Mouse (Mus musculus): ENCODE data around the gene Scd2. TPM values are rescaled to one million over a fixed set of nuclear protein-coding genes. Genes with fewer than 3 reads are reported as not detected.
"Not testable (repeated sequence)": the region's sequence is repeated elsewhere in the genome, so short reads cannot be mapped to it uniquely, and the experiment has no call there.

Gene Scd2
- total RNA-seq (2021) = 100 to 1,000 TPM; 621 to 658 TPM

GRCm38 (mm10) chr19:44292941-44293768 is at the start of gene Scd2:
TSS of gene Scd2 (plus strand) at chr19:44293674.
- DNase-seq = no peak

- no peak for DNase-seq
Observed at GRCm38 (mm10) chr19:44245761-44246171, 47.7 kb upstream of the Scd2 start.

- DNase-seq = no peak
Observed at GRCm38 (mm10) chr19:44246341-44246911, 47.0 kb upstream of the Scd2 start.

GRCm38 (mm10) chr19:44247281-44248080 is 46.0 kb upstream of the Scd2 start:
- peak in 1 of 2 experiments; percentile 16 for DNase-seq

- DNase-seq = peak; percentile 86 to 89
Observed at GRCm38 (mm10) chr19:44248081-44248853, 45.2 kb upstream of the Scd2 start.

- no peak for DNase-seq
Observed at GRCm38 (mm10) chr19:44248854-44249351, 44.6 kb upstream of the Scd2 start.

- DNase-seq = not testable (repeated sequence)
Observed at GRCm38 (mm10) chr19:44251138-44251537, 42.3 kb upstream of the Scd2 start.

GRCm38 (mm10) chr19:44251936-44252558 is 41.4 kb upstream of the Scd2 start:
- no peak for DNase-seq

- not testable (repeated sequence) for DNase-seq
Observed at GRCm38 (mm10) chr19:44254106-44254505, 39.4 kb upstream of the Scd2 start.

GRCm38 (mm10) chr19:44257377-44257966 is 36.0 kb upstream of the Scd2 start:
- no peak for DNase-seq

- DNase-seq = no peak
Observed at GRCm38 (mm10) chr19:44259484-44259883, 34.0 kb upstream of the Scd2 start.

GRCm38 (mm10) chr19:44260487-44260886 is 33.0 kb upstream of the Scd2 start:
- no peak for DNase-seq

- no peak for DNase-seq
Observed at GRCm38 (mm10) chr19:44261774-44262173, 31.7 kb upstream of the Scd2 start.

- no peak for DNase-seq
Observed at GRCm38 (mm10) chr19:44263581-44263980, 29.9 kb upstream of the Scd2 start.

GRCm38 (mm10) chr19:44264226-44264625 is 29.2 kb upstream of the Scd2 start:
- no peak for DNase-seq

- DNase-seq = no peak
Observed at GRCm38 (mm10) chr19:44265300-44265699, 28.2 kb upstream of the Scd2 start.

- no peak for DNase-seq
Observed at GRCm38 (mm10) chr19:44265911-44266337, 27.6 kb upstream of the Scd2 start.

GRCm38 (mm10) chr19:44266458-44266823 is 27.0 kb upstream of the Scd2 start:
- DNase-seq = no peak

GRCm38 (mm10) chr19:44266824-44267498 is 26.5 kb upstream of the Scd2 start:
- DNase-seq = peak; percentile 89

GRCm38 (mm10) chr19:44267499-44268002 is 25.9 kb upstream of the Scd2 start:
- no peak for DNase-seq
